Mouse (Mus musculus): ENCODE data around the gene Tmem87b. TPM values are rescaled to one million over a fixed set of nuclear protein-coding genes. Genes with fewer than 3 reads are reported as not detected.

Gene Tmem87b
- polyA plus RNA-seq, 1 experiment = 4.5 TPM

- Histone ChIP-seq H3ac (ENCODE audit: control insufficient read depth, insufficient read length, low read depth) (peak overlapping the region; percentile 59), H3K79me2 (ENCODE audit: control insufficient read depth, insufficient read depth) (peaks cover 46% of the 10 kb centered on the region), H3K27me3 (ENCODE audit: control insufficient read depth, insufficient read depth, insufficient read length) (no peaks in the 10 kb centered on the region), H3K36me3 (ENCODE audit: control insufficient read depth, insufficient read depth) (no peaks in the 10 kb centered on the region), H3K4me3 (ENCODE audit: insufficient read depth, poor library complexity, severe bottlenecking) (peak overlapping the region; percentile 68), H3K79me3 (ENCODE audit: low read depth) (peaks cover 18% of the 10 kb centered on the region)
- no peak for TF ChIP-seq CTCF (IDR thresholded peaks at IDR 0.05; ENCODE audit: control insufficient read depth, insufficient read depth, insufficient read length)
- TF ChIP-seq CEBPB (IDR thresholded peaks at IDR 0.05; ENCODE audit: low read depth) = no peak
These were observed 1.2 kb downstream of the Tmem87b start for GRCm38 (mm10) chr2:128818956-128819643.

GRCm38 (mm10) chr2:128820631-128821030 lies 2.7 kb downstream of the Tmem87b start:
- TF ChIP-seq CTCF (IDR thresholded peaks at IDR 0.05; ENCODE audit: control insufficient read depth, insufficient read depth, insufficient read length) = no peak
- no peak for TF ChIP-seq MAX (IDR thresholded peaks at IDR 0.05)
- Histone ChIP-seq H3ac (ENCODE audit: control insufficient read depth, insufficient read length, low read depth) (no peak overlapping the region), H3K27me3 (ENCODE audit: control insufficient read depth, insufficient read depth, insufficient read length) (no peaks in the 10 kb centered on the region), H3K79me2 (ENCODE audit: control insufficient read depth, insufficient read depth) (peaks cover 46% of the 10 kb centered on the region), H3K4me3 (ENCODE audit: insufficient read depth, poor library complexity, severe bottlenecking) (no peak overlapping the region), H3K79me3 (ENCODE audit: low read depth) (peaks cover 18% of the 10 kb centered on the region), H3K36me3 (ENCODE audit: control insufficient read depth, insufficient read depth) (no peaks in the 10 kb centered on the region)

DNA sequence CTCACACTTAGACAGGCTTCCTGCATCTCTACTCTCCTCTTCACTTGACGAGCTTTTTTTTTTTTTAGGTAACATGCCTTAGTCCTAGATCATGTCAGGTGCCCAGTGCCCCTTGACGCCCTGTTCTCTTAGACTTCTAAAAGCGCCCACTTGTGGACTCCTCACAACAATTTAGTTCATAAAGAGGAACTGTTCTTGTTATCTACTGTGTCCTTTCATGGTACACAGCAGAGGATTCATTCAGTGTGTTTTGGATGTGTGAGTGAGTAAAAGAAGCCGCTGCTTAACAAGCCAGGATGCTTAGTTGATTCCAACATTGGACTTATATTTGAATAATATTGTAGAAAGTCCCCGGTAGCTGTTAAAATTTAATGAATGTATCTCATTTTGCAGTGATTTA lies 6.0 kb downstream of the Tmem87b start:
- peaks cover 15% of the 10 kb centered on the region for H3K79me3 ChIP-seq (ENCODE audit: low read depth)
- peaks cover 38% of the 10 kb centered on the region for H3K79me2 ChIP-seq (ENCODE audit: control insufficient read depth, insufficient read depth)
- no peaks in the 10 kb centered on the region for H3K27me3 ChIP-seq (ENCODE audit: control insufficient read depth, insufficient read depth, insufficient read length)
- TF ChIP-seq MYOG (IDR thresholded peaks at IDR 0.05; ENCODE audit: control insufficient read depth, extremely low read depth, insufficient read length) (no peak), CEBPB (IDR thresholded peaks at IDR 0.05; ENCODE audit: low read depth) (no peak), CTCF (IDR thresholded peaks at IDR 0.05; ENCODE audit: control insufficient read depth, insufficient read depth, insufficient read length) (no peak), FOSL1 (IDR thresholded peaks at IDR 0.05; ENCODE audit: insufficient read depth, low read length, poor library complexity, severe bottlenecking) (no peak), MYOD1 (IDR thresholded peaks at IDR 0.05; ENCODE audit: control insufficient read depth, insufficient read length, low read depth) (no peak), USF1 (IDR thresholded peaks at IDR 0.05; ENCODE audit: low read depth) (no peak), MAX (IDR thresholded peaks at IDR 0.05) (no peak)
- peaks cover 23% of the 10 kb centered on the region for H3K36me3 ChIP-seq (ENCODE audit: control insufficient read depth, insufficient read depth)
- H3ac ChIP-seq (ENCODE audit: control insufficient read depth, insufficient read length, low read depth) = no peak overlapping the region
- H3K4me3 ChIP-seq (ENCODE audit: insufficient read depth, poor library complexity, severe bottlenecking) = no peak overlapping the region

DNA sequence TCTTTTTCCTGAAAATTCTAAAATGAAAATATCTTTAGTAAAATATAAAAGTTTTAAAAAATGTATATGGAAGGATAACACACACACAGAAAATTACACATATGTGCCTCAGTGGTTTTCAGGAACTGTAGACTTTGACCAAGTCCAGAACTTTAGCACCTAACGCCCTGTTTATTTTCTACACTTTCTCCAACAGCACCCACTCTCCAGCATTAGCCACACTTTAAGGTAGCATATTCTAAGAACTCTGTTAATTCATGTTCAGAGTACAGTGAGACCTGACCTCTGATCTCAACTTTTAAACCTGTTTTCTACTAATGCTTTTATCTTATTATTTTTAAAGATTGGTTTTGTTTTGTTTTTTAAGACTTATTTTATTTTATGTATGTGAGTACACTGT lies 9.9 kb downstream of the Tmem87b start:
- Histone ChIP-seq H3K79me3 (ENCODE audit: low read depth) (no peaks in the 10 kb centered on the region), H3K4me3 (ENCODE audit: insufficient read depth, poor library complexity, severe bottlenecking) (no peak overlapping the region), H3K79me2 (ENCODE audit: control insufficient read depth, insufficient read depth) (peaks cover under 1% of the 10 kb centered on the region), H3ac (ENCODE audit: control insufficient read depth, insufficient read length, low read depth) (no peak overlapping the region), H3K36me3 (ENCODE audit: control insufficient read depth, insufficient read depth) (peaks cover 40% of the 10 kb centered on the region), H3K27me3 (ENCODE audit: control insufficient read depth, insufficient read depth, insufficient read length) (no peaks in the 10 kb centered on the region)
- TF ChIP-seq MYOD1 (IDR thresholded peaks at IDR 0.05; ENCODE audit: control insufficient read depth, insufficient read length, low read depth) (no peak), MAX (IDR thresholded peaks at IDR 0.05) (no peak), CEBPB (IDR thresholded peaks at IDR 0.05; ENCODE audit: low read depth) (no peak), MYOG (IDR thresholded peaks at IDR 0.05; ENCODE audit: control insufficient read depth, extremely low read depth, insufficient read length) (no peak), USF1 (IDR thresholded peaks at IDR 0.05; ENCODE audit: low read depth) (no peak), FOSL1 (IDR thresholded peaks at IDR 0.05; ENCODE audit: insufficient read depth, low read length, poor library complexity, severe bottlenecking) (no peak), CTCF (IDR thresholded peaks at IDR 0.05; ENCODE audit: control insufficient read depth, insufficient read depth, insufficient read length) (no peak)

DNA sequence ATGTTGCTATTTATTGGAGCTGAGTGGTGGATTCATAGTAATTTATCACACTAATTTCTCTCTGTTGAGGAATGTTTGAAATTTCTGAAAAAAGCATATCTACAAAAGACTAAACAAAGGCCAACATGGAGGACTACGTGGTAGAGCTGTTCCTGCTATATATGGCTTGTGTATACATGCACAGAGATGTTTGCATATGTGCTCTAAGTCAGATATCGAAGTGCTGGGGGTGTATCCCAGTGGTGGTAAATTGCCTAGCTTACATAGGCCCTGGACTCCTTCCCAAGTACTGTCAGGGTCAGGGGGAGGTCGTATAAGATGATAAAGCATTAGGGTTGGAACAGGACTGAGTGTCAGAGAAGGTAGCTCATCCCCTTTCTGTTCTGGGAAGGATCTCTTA lies 14.7 kb downstream of the Tmem87b start:
- Histone ChIP-seq H3K79me3 (ENCODE audit: low read depth) (no peaks in the 10 kb centered on the region), H3K36me3 (ENCODE audit: control insufficient read depth, insufficient read depth) (peaks cover 56% of the 10 kb centered on the region), H3ac (ENCODE audit: control insufficient read depth, insufficient read length, low read depth) (no peak overlapping the region), H3K27me3 (ENCODE audit: control insufficient read depth, insufficient read depth, insufficient read length) (no peaks in the 10 kb centered on the region), H3K4me3 (ENCODE audit: insufficient read depth, poor library complexity, severe bottlenecking) (no peak overlapping the region), H3K79me2 (ENCODE audit: control insufficient read depth, insufficient read depth) (no peaks in the 10 kb centered on the region)
- TF ChIP-seq USF1 (IDR thresholded peaks at IDR 0.05; ENCODE audit: low read depth) (no peak), CEBPB (IDR thresholded peaks at IDR 0.05; ENCODE audit: low read depth) (no peak), MYOD1 (IDR thresholded peaks at IDR 0.05; ENCODE audit: control insufficient read depth, insufficient read length, low read depth) (no peak), FOSL1 (IDR thresholded peaks at IDR 0.05; ENCODE audit: insufficient read depth, low read length, poor library complexity, severe bottlenecking) (no peak), MYOG (IDR thresholded peaks at IDR 0.05; ENCODE audit: control insufficient read depth, extremely low read depth, insufficient read length) (no peak), MAX (IDR thresholded peaks at IDR 0.05) (no peak), CTCF (IDR thresholded peaks at IDR 0.05; ENCODE audit: control insufficient read depth, insufficient read depth, insufficient read length) (no peak)

- H3K36me3 ChIP-seq (ENCODE audit: control insufficient read depth, insufficient read depth) = peaks cover 56% of the 10 kb centered on the region
- TF ChIP-seq CTCF (IDR thresholded peaks at IDR 0.05; ENCODE audit: control insufficient read depth, insufficient read depth, insufficient read length) (no peak), USF1 (IDR thresholded peaks at IDR 0.05; ENCODE audit: low read depth) (peak; percentile 64), FOSL1 (IDR thresholded peaks at IDR 0.05; ENCODE audit: insufficient read depth, low read length, poor library complexity, severe bottlenecking) (no peak), CEBPB (IDR thresholded peaks at IDR 0.05; ENCODE audit: low read depth) (peak; percentile 26), MYOG (IDR thresholded peaks at IDR 0.05; ENCODE audit: control insufficient read depth, extremely low read depth, insufficient read length) (no peak), MYOD1 (IDR thresholded peaks at IDR 0.05; ENCODE audit: control insufficient read depth, insufficient read length, low read depth) (no peak), MAX (IDR thresholded peaks at IDR 0.05) (no peak)
- H3ac ChIP-seq (ENCODE audit: control insufficient read depth, insufficient read length, low read depth) = no peak overlapping the region
- no peaks in the 10 kb centered on the region for H3K27me3 ChIP-seq (ENCODE audit: control insufficient read depth, insufficient read depth, insufficient read length)
- H3K79me2 ChIP-seq (ENCODE audit: control insufficient read depth, insufficient read depth) = no peaks in the 10 kb centered on the region
- no peaks in the 10 kb centered on the region for H3K79me3 ChIP-seq (ENCODE audit: low read depth)
- H3K4me3 ChIP-seq (ENCODE audit: insufficient read depth, poor library complexity, severe bottlenecking) = no peak overlapping the region
These were observed 15.1 kb downstream of the Tmem87b start for GRCm38 (mm10) chr2:128833035-128833434.

Data from C2C12 (cell line).